Mouse (Mus musculus) thymus, adult 2 months (tissue): ENCODE measurements at regions not wholly inside any gene's neighbourhood (a gene's known extent, or its start where the extent isn't known, plus 50 kb on each side); places are given as distances from the start of the nearest gene placed in this dataset.

Source experiments
- DNase-seq: peaks from one replicate; pipeline ENCODE4 v3.0.0; 2021
- H3K27ac ChIP-seq: fragments of 200-500 bp; 2 replicates; pipeline ENCODE4 v1.5.1; 2012; ENCODE audit warnings: low read length, control low read depth; ENCODE audit not compliant: control insufficient read depth, insufficient read depth
- H3K27me3 ChIP-seq: fragments of 200-500 bp; 2 replicates; pipeline ENCODE4 v1.6.1; 2012; ENCODE audit warnings: mild to moderate bottlenecking, low read length, moderate library complexity, mixed read lengths; ENCODE audit not compliant: control insufficient read depth, insufficient read depth
- H3K36me3 ChIP-seq: fragments of 200-500 bp; 2 replicates; pipeline ENCODE4 v1.6.1; 2012; ENCODE audit warnings: mild to moderate bottlenecking, low read length, moderate library complexity; ENCODE audit not compliant: control insufficient read depth, insufficient read depth
- H3K4me1 ChIP-seq: fragments of 200-500 bp; replicated peaks from 2 replicates; pipeline ENCODE4 v1.6.1; 2012; ENCODE audit warnings: low read length; ENCODE audit not compliant: control insufficient read depth, insufficient read depth
- H3K4me3 ChIP-seq: fragments of 200-500 bp; 2 replicates; pipeline ENCODE4 v1.5.1; 2012; ENCODE audit warnings: mild to moderate bottlenecking, low read length, control low read depth, moderate library complexity; ENCODE audit not compliant: control insufficient read depth, insufficient read depth
- CTCF ChIP-seq: fragments of 200-500 bp; IDR thresholded peaks from 2 replicates; pipeline ENCODE4 v1.5.1; 2012; ENCODE audit warnings: mild to moderate bottlenecking, control low read depth, low read length, moderate library complexity, borderline replicate concordance; ENCODE audit not compliant: control insufficient read depth, poor library complexity, insufficient read depth; ENCODE audit errors: extremely low read depth
- POLR2A ChIP-seq: fragments of 200-500 bp; IDR thresholded peaks from 2 replicates; pipeline ENCODE4 v1.6.1; 2012; ENCODE audit warnings: mild to moderate bottlenecking, low read length, control low read depth, moderate library complexity; ENCODE audit not compliant: control insufficient read depth, poor library complexity, insufficient read depth; ENCODE audit errors: extremely low read depth
- WGBS: fragments of 180-500 bp; shearing (Covaris S2); methylation state at CpG from one replicate; pipeline ENCODE4 v1.1.7; 2018; 5-methylcytosine and 5-hydroxymethylcytosine counted together

DNA sequence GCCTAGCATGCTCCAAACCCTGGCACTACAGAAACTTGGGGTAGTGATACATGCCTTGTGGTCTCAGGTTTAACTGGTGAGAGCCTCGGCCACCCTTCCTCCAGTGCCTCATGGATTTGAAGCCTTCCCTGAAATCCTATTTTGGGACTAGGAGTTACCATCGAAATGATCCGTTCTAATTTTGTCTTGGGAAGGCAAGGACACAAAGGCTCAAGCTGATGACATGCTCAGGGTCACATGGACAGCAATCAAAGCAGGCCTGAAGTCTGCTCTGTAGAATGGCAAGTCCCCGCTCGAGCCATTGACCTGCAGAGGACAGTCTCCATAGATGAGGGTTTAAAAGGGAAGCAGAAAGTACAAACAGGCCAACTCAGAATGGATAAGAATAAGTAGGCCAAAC is 147.8 kb upstream of the Rpl34 start:
- H3K27me3 ChIP-seq, result no peaks in the 10 kb centered on the region
- H3K4me1 ChIP-seq, result peaks cover 19% of the 10 kb centered on the region
- H3K4me3 ChIP-seq, result no peak overlapping the region
- H3K36me3 ChIP-seq, result no peaks in the 10 kb centered on the region
- 95% methylated on average over 5 of the region's 5 CpGs for WGBS
- DNase-seq, result no peak
- no peak overlapping the region for H3K27ac ChIP-seq
- TF ChIP-seq POLR2A, result no peak
- no peak for TF ChIP-seq CTCF

GRCm38 (mm10) chr3:130873745-130874144 is 143.5 kb upstream of the Rpl34 start:
- no peak overlapping the region for H3K27ac ChIP-seq
- WGBS, result 81% methylated on average over 11 of the region's 11 CpGs
- H3K4me1 ChIP-seq, result 0 out of 2 replicates have a peak, but pooled peaks cover 2% of the 10 kb centered on the region
- H3K36me3 ChIP-seq, result no peaks in the 10 kb centered on the region
- TF ChIP-seq CTCF (no peak), POLR2A (no peak)
- DNase-seq, result no peak
- H3K4me3 ChIP-seq, result no peak overlapping the region
- H3K27me3 ChIP-seq, result no peaks in the 10 kb centered on the region

GRCm38 (mm10) chr3:130866952-130867632 is 136.9 kb upstream of the Rpl34 start:
- no peak for DNase-seq
- H3K4me1 ChIP-seq, result 0 out of 2 replicates have a peak, but pooled peaks cover 2% of the 10 kb centered on the region
- no peaks in the 10 kb centered on the region for H3K27me3 ChIP-seq
- no peak for TF ChIP-seq CTCF
- no peak for TF ChIP-seq POLR2A
- H3K4me3 ChIP-seq, result no peak overlapping the region
- H3K27ac ChIP-seq, result no peak overlapping the region
- WGBS, result 90% methylated on average over 19 of the region's 19 CpGs
- no peaks in the 10 kb centered on the region for H3K36me3 ChIP-seq

- whole genome bisulfite sequencing, result 60% methylated on average over 1 of the region's 1 CpGs
- TF ChIP-seq POLR2A (no peak), CTCF (no peak)
- Histone ChIP-seq H3K36me3 (no peaks in the 10 kb centered on the region), H3K27ac (no peak overlapping the region), H3K27me3 (no peaks in the 10 kb centered on the region), H3K4me3 (no peak overlapping the region), H3K4me1 (no peaks in the 10 kb centered on the region)
- no peak for DNase-seq
Observed at GRCm38 (mm10) chr3:130864783-130865182, 134.6 kb upstream of the Rpl34 start.

GRCm38 (mm10) chr3:130863376-130863775 is 133.2 kb upstream of the Rpl34 start:
- Histone ChIP-seq H3K36me3 (no peaks in the 10 kb centered on the region), H3K4me1 (no peaks in the 10 kb centered on the region), H3K27ac (no peak overlapping the region), H3K4me3 (no peak overlapping the region), H3K27me3 (no peaks in the 10 kb centered on the region)
- 98% methylated on average over 5 of the region's 5 CpGs for WGBS
- no peak for DNase-seq
- TF ChIP-seq POLR2A (no peak), CTCF (no peak)

GRCm38 (mm10) chr3:130860315-130860714 is 130.1 kb upstream of the Rpl34 start:
- Histone ChIP-seq H3K36me3 (no peaks in the 10 kb centered on the region), H3K27me3 (no peaks in the 10 kb centered on the region), H3K4me1 (no peaks in the 10 kb centered on the region), H3K4me3 (no peak overlapping the region), H3K27ac (no peak overlapping the region)
- DNase-seq, result no peak
- 97% methylated on average over 5 of the region's 5 CpGs for WGBS
- no peak for TF ChIP-seq POLR2A
- TF ChIP-seq CTCF, result no peak
